14 mouse cellular contexts compared by ENCODE assay signal in genomic region chr11:60268563-60268962, GRCm38 (mm10). TPM values are rescaled to one million over a fixed set of nuclear protein-coding genes. Genes with fewer than 3 reads are reported as not detected.
DNase-seq lines count a peak whose midpoint lies in the region; ATAC-seq and TF ChIP-seq lines count a peak whose summit lies in the region.
"Had no signal": no experiment of that assay in that cellular context is flagged by ENCODE, and none has a peak within 500 bp of the region (broad histone marks: within the 10 kb centered on the region; RNA-seq: fewer than 3 reads in every experiment).

No protein-coding gene starts in this region.

- H3K36me3 ChIP-seq in heart, embryonic 16.5 days (ENCODE audit: control insufficient read depth, insufficient read depth), result 0 out of 2 replicates have a peak, but pooled peaks cover 2% of the 10 kb centered on the region
- peaks cover 58% of the 10 kb centered on the region for H3K36me3 ChIP-seq in megakaryocyte, embryonic 14.5 days (replicated peaks; ENCODE audit: low read length)
- H3K36me3 ChIP-seq in kidney, embryonic 16.5 days (ENCODE audit: insufficient read depth, low read length), result no peaks in the 10 kb centered on the region
- H3K36me3 ChIP-seq in stomach, embryonic 16.5 days (ENCODE audit: control insufficient read depth, insufficient read depth, low read length), result no peaks in the 10 kb centered on the region
- H3K36me3 ChIP-seq: embryonic facial prominence, embryonic 12.5 days had no signal

- H3K9ac ChIP-seq in heart, embryonic 16.5 days (ENCODE audit: low read length), result no peak overlapping the region
- H3K9ac ChIP-seq in kidney, embryonic 16.5 days (replicated peaks; ENCODE audit: low read length), result no peak overlapping the region
- no peak overlapping the region for H3K9ac ChIP-seq in stomach, embryonic 16.5 days (ENCODE audit: low read length)
- H3K9ac ChIP-seq: embryonic facial prominence, embryonic 12.5 days; forebrain, embryonic 13.5 days had no signal

- no peaks in the 10 kb centered on the region for H3K27me3 ChIP-seq in heart, embryonic 16.5 days (ENCODE audit: control insufficient read depth, insufficient read depth, low read length)
- H3K27me3 ChIP-seq in megakaryocyte, embryonic 14.5 days (replicated peaks), result no peaks in the 10 kb centered on the region
- H3K27me3 ChIP-seq in kidney, embryonic 16.5 days (ENCODE audit: insufficient read depth, low read length), result no peaks in the 10 kb centered on the region
- H3K27me3 ChIP-seq in stomach, embryonic 16.5 days (ENCODE audit: control insufficient read depth, insufficient read depth, low read length), result no peaks in the 10 kb centered on the region
- no peaks in the 10 kb centered on the region for H3K27me3 ChIP-seq in cerebellum, adult 2 months (ENCODE audit: control insufficient read depth, insufficient read depth, low read length)
- H3K27me3 ChIP-seq: embryonic facial prominence, embryonic 12.5 days; forebrain, embryonic 13.5 days had no signal

- intact Hi-C loops in heart, postnatal 10 days (cut with DNase I), result no loop called here

- no peak for TF ChIP-seq POLR2A in cerebellum, adult 2 months (IDR thresholded peaks at IDR 0.05; ENCODE audit: borderline replicate concordance, insufficient read depth, low read length)

- WGBS in heart, embryonic 16.5 days, result 67% methylated on average over 3 of the region's 3 CpGs
- 65% methylated on average over 3 of the region's 3 CpGs for WGBS in kidney, embryonic 16.5 days
- 36% methylated on average over 3 of the region's 3 CpGs for WGBS in stomach, embryonic 16.5 days
- 88% methylated on average over 3 of the region's 3 CpGs for WGBS in cerebellum, adult 2 months

- no peak overlapping the region for H3K4me3 ChIP-seq in heart, embryonic 16.5 days (ENCODE audit: low read length)
- H3K4me3 ChIP-seq in megakaryocyte, embryonic 14.5 days (replicated peaks), result peak overlapping the region; percentile 84
- no peak overlapping the region for H3K4me3 ChIP-seq in kidney, embryonic 16.5 days (ENCODE audit: low read length)
- H3K4me3 ChIP-seq in stomach, embryonic 16.5 days (replicated peaks; ENCODE audit: low read length), result no peak overlapping the region
- H3K4me3 ChIP-seq in cerebellum, adult 2 months (replicated peaks; ENCODE audit: insufficient read depth, low read depth, low read length), result no peak overlapping the region
- H3K4me3 ChIP-seq: embryonic facial prominence, embryonic 12.5 days; forebrain, embryonic 13.5 days had no signal

- H3K9me3 ChIP-seq in heart, embryonic 16.5 days (replicated peaks; ENCODE audit: control insufficient read depth, low read length), result no peaks in the 10 kb centered on the region
- H3K9me3 ChIP-seq in megakaryocyte, embryonic 14.5 days, result no peaks in the 10 kb centered on the region
- H3K9me3 ChIP-seq in kidney, embryonic 16.5 days (ENCODE audit: low read length), result no peaks in the 10 kb centered on the region
- no peaks in the 10 kb centered on the region for H3K9me3 ChIP-seq in stomach, embryonic 16.5 days (replicated peaks; ENCODE audit: control insufficient read depth, low read length)
- H3K9me3 ChIP-seq: embryonic facial prominence, embryonic 12.5 days; forebrain, embryonic 13.5 days had no signal

- no peak overlapping the region for H3K4me2 ChIP-seq in heart, embryonic 16.5 days (ENCODE audit: low read depth, low read length)
- no peak overlapping the region for H3K4me2 ChIP-seq in kidney, embryonic 16.5 days (replicated peaks; ENCODE audit: low read depth, low read length)
- no peak overlapping the region for H3K4me2 ChIP-seq in stomach, embryonic 16.5 days (ENCODE audit: low read depth, low read length)
- H3K4me2 ChIP-seq: embryonic facial prominence, embryonic 12.5 days; forebrain, embryonic 13.5 days had no signal

- peaks cover 7% of the 10 kb centered on the region for H3K4me1 ChIP-seq in heart, embryonic 16.5 days (ENCODE audit: control insufficient read depth, insufficient read depth, low read length)
- peaks cover 96% of the 10 kb centered on the region for H3K4me1 ChIP-seq in megakaryocyte, embryonic 14.5 days
- H3K4me1 ChIP-seq in kidney, embryonic 16.5 days (ENCODE audit: insufficient read depth, low read length), result peaks cover 7% of the 10 kb centered on the region; the same call in 1 of the 2 replicates
- peaks cover 7% of the 10 kb centered on the region; the same call in 1 of the 2 replicates for H3K4me1 ChIP-seq in stomach, embryonic 16.5 days (ENCODE audit: control insufficient read depth, insufficient read depth, low read length)
- H3K4me1 ChIP-seq in cerebellum, adult 2 months (ENCODE audit: control insufficient read depth, insufficient read depth, low read length), result peaks cover 28% of the 10 kb centered on the region

- peak; percentile 35; the same call in 1 of the 2 replicates for ATAC-seq in heart, embryonic 16.5 days (replicated peaks; ENCODE audit: extremely low read depth, insufficient read depth, low FRiP score)
- no peak for ATAC-seq in megakaryocyte, adult 5-6 weeks (ENCODE audit: poor library complexity, severe bottlenecking)
- no peak for ATAC-seq in kidney, embryonic 16.5 days (ENCODE audit: low FRiP score, low TSS enrichment)
- 0 out of 2 replicates have a peak, but pooled peaks have one; percentile 16 for ATAC-seq in stomach, embryonic 16.5 days (ENCODE audit: insufficient read depth, low FRiP score)
- ATAC-seq: forebrain, embryonic 13.5 days; intestine, embryonic 16.5 days had no signal

- H3K27ac ChIP-seq in heart, embryonic 16.5 days (ENCODE audit: low read length), result peak overlapping the region; percentile 49
- H3K27ac ChIP-seq in kidney, embryonic 16.5 days (ENCODE audit: low read length), result peak overlapping the region; percentile 66; the same call in 1 of the 2 replicates
- peak overlapping the region; percentile 4; the same call in 1 of the 2 replicates for H3K27ac ChIP-seq in stomach, embryonic 16.5 days (ENCODE audit: low read length)
- no peak overlapping the region for H3K27ac ChIP-seq in cerebellum, adult 2 months (ENCODE audit: insufficient read depth, low read length)
- H3K27ac ChIP-seq: forebrain, embryonic 13.5 days had no signal

- no peak for TF ChIP-seq CTCF in cerebellum, adult 2 months (IDR thresholded peaks at IDR 0.05; ENCODE audit: borderline replicate concordance, insufficient read depth, low read depth, low read length)

- DNase-seq in heart, postnatal 10 days, result no peak
- DNase-seq in ovary, postnatal 10 days (ENCODE audit: low spot score), result no peak
- DNase-seq in cerebellum, adult 2 months, result no peak
- DNase-seq: cerebellum, adult 9-11 months; layer of hippocampus, postnatal 36 days; thymus, postnatal 36 days had no signal

RNA-seq across cellular contexts. Expression of gene Srebf1, which starts 46.2 kb away (rescaled TPM):
- polyA plus RNA-seq in heart, embryonic 16.5 days (2015; fragmentation: Nextera tagmentation; extraction: Ambion mirVana), result 36.1 and 47.0 TPM in 2 replicates
- 10 to 100 TPM; 40.2 to 42.6 TPM for total RNA-seq in heart, postnatal 10 days (2021)
- polyA plus RNA-seq in megakaryocyte, embryonic 14.5 days (2012; ENCODE audit: insufficient read depth, low replicate concordance), result 138 and 188 TPM in 2 replicates
- total RNA-seq in megakaryocyte, adult 5-6 weeks (2015), result 27.5 and 37.3 TPM in 2 replicates
- 27.6 and 43.3 TPM in 2 replicates for total RNA-seq in megakaryocyte, adult 5-6 weeks (2017)
- 51.3 and 62.2 TPM in 2 replicates for polyA plus RNA-seq in kidney, embryonic 16.5 days (2015; fragmentation: Nextera tagmentation; extraction: Ambion mirVana)
- 63.4 and 69.8 TPM in 2 replicates for polyA plus RNA-seq in stomach, embryonic 16.5 days (2015; fragmentation: Nextera tagmentation; extraction: Ambion mirVana)
- 56.1 and 66.3 TPM in 2 replicates for polyA plus RNA-seq in cerebellum, adult 2 months (2012; rRNA removed)

Comparison
In these comparisons a context has a peak if more than half of its experiments do, and no peak if none do; other contexts are left out.
1. ATAC-seq: peak in heart, embryonic 16.5 days (single experiment) and stomach, embryonic 16.5 days (single experiment); none in megakaryocyte, adult 5-6 weeks (single experiment) and kidney, embryonic 16.5 days (single experiment).